Comparison of ENCODE assay signal across 18 mouse cellular contexts in the genomic region with DNA sequence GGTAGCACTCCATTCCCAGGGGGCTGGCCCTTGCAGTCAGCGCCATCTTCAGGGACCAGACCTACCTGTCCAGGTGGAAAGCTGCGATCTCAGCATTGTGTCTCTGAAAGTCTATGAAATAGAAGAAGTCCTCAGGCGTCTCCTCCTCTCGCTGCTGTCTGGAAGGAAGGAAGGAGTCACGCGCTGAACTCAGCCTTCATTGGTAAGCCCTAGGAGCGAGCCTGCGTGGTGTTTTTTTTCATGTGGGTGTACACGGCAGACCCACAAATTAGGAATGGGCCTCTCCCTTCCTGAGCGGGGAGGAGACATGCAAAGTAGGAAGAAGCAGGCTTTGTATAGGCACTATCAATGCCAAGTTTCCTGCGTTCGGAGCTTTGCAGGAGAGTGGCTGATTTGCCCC. TPM values are rescaled to one million over a fixed set of nuclear protein-coding genes. Genes with fewer than 3 reads are reported as not detected.
A peak's percentile ranks its signal among the peaks of the same experiment; 100 is the strongest.
DNase-seq lines count a peak whose midpoint lies in the region; ATAC-seq lines count a peak whose summit lies in the region.
"Had no signal": no experiment of that assay in that cellular context is flagged by ENCODE, and none has a peak within 500 bp of the region (broad histone marks: within the 10 kb centered on the region; RNA-seq: fewer than 3 reads in every experiment).

No protein-coding gene starts in this region.

- peak; percentile 19; the same call in 1 of the 2 replicates for ATAC-seq in megakaryocyte, adult 5-6 weeks (ENCODE audit: poor library complexity, severe bottlenecking)
- ATAC-seq: CD4-positive, CD25-positive, alpha-beta regulatory T cell, adult 4 months; forebrain, embryonic 15.5 days; hindbrain, embryonic 16.5 days; Patski had no signal

- peak; percentile 10 for DNase-seq in urinary bladder, adult 2 months (ENCODE audit: low spot score)
- no peak for DNase-seq in urinary bladder, postnatal 36 days (ENCODE audit: low spot score in 2 of 2)
- DNase-seq in ZHBTc4 (ENCODE audit: low read depth, low spot score) (peak; percentile 23), adipocyte (ENCODE audit: low spot score) (no peak)
- no peak for DNase-seq in embryo, embryonic 10.5 days (ENCODE audit: low spot score)
- no peak for DNase-seq in left cerebral cortex, adult 11 months (ENCODE audit: low spot score)
- DNase-seq: adrenal gland, adult 2 months; adrenal gland, postnatal 25 days; cerebellum, adult 2 months; cerebellum, postnatal 10 days; heart, adult 2 months; heart, postnatal 36 days; kidney, adult 11 months had no signal

RNA-seq across cellular contexts. Expression of a gene that starts 29.1 kb away (rescaled TPM):
- 176 and 189 TPM in 2 replicates for polyA plus RNA-seq in urinary bladder, adult 2 months (2012; rRNA removed)
- 96.1 and 98.1 TPM in 2 replicates for total RNA-seq in megakaryocyte, adult 5-6 weeks (2015)
- 62.7 and 77.9 TPM in 2 replicates for total RNA-seq in megakaryocyte, adult 5-6 weeks (2017)

RNA-seq across cellular contexts. Expression of a gene that starts 43.8 kb away (rescaled TPM):
- 10.6 and 11.8 TPM in 2 replicates for polyA plus RNA-seq in urinary bladder, adult 2 months (2012; rRNA removed)
- not detected in 2 replicates for total RNA-seq in megakaryocyte, adult 5-6 weeks (2015)
- total RNA-seq in megakaryocyte, adult 5-6 weeks (2017) = 0.04 and 0.33 TPM in 2 replicates

Comparison
In these comparisons a context has a peak if more than half of its experiments do, and no peak if none do; other contexts are left out.
1. DNase-seq: peak in urinary bladder, adult 2 months (single experiment) and ZHBTc4 (single experiment); none in urinary bladder, postnatal 36 days (0 of 2), embryo, embryonic 10.5 days (single experiment), adipocyte (single experiment) and left cerebral cortex, adult 11 months (single experiment).